Mouse (Mus musculus) mouse embryonic stem cell (cell line): ENCODE measurements around the gene Srms.
"Not testable (repeated sequence)": the region's sequence is repeated elsewhere in the genome, so short reads cannot be mapped to it uniquely, and the experiment has no call there.

Source experiments
- in situ Hi-C, 2 experiments: fragments of 300-500 bp; cut with MboI; formaldehyde crosslinking; loops; 1 replicate in 1 of 2; 3 replicates in 1 of 2; pipeline ENCODE4 v1.14.3; 2019 to 2020; ENCODE audit warnings: low sequenced_read_pairs in 2 of 2, low pct_unique_long_range_greater_than_20kb in 1 of 2, mixed read lengths in 1 of 2; ENCODE audit not compliant: unreplicated experiment in 1 of 2

Gene Srms

GRCm38 (mm10) chr2:181227122-181227521 is 14.1 kb upstream of the Srms start:
- in situ Hi-C loops: no loop called here

DNA sequence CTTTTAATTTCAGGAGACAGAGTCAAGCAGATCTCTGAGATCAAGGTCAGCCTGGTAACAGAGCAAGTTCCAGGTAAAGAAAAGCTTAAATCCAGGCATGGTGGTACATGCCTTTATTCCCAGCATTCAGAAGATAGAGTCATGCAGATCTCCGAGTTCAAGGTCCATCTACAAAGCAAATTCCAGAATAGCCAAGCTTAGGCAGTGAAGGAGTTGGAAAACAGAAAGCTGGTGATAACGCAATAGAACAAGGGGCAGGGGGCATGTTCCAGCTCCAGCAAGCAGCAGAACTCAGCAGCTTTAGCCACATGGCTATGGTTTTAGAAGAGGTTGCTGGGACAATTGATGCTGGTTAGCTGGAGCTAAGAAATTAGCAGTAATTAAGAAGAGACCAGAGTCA is 12.0 kb upstream of the Srms start:
- in situ Hi-C loops: no loop called here

DNA sequence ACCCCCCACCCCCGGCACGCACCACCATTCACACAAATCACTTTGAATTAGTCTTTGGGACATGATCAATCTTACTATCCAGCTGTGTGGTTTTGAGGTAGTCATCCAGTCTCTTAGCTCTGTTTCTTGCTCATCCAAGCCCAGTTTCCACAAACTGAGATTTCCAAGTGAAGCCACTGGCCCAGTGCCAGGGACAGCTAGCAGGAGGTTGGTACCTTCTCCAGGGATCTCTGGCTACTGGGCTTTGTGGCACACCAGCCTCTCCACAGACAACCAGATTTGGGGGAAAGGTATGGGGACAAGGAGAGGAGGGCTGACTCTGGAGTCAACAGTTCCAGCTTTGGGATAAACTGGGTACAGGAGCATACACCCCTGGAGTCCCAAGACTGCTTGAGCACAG is 7.4 kb upstream of the Srms start:
- in situ Hi-C loops: no loop called here

DNA sequence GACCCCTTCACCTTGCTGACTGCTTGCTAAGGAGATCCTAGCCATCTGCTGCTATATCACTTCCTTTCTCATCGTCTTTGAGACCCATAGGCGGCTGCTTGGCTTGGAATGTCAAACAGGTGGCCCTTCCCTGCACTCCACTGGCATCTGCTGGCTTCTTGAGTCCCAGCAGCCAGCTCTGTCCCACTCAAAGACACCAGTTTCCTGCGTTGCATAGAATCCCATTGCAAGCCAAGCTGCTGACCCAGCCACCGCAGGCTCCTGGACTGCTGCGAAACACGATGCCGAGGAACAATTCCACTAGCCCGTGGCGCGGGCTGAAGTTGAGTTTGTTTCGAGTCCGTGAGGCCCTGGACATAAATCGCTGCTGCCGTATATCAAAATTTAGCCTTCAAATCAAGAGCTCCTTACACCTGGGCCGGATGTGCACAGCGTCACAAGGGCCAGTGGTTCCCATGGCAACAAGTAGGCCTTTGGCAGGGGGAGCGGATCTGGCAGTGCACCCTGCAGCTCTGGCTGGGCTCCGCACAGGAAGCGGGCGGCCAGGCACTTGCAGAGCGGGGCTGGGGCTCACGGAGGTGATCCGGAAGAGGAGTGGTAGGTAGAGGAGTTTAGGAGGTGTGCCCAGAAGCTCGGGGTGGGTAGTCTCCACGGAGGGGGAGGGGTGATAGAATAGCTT is 6.7 kb upstream of the Srms start, which contains the start of gene Fndc11:
TSS of gene Fndc11 (plus strand) at position 476 of the 679 bp plus-strand sequence.
- in situ Hi-C loops: no loop called here

DNA sequence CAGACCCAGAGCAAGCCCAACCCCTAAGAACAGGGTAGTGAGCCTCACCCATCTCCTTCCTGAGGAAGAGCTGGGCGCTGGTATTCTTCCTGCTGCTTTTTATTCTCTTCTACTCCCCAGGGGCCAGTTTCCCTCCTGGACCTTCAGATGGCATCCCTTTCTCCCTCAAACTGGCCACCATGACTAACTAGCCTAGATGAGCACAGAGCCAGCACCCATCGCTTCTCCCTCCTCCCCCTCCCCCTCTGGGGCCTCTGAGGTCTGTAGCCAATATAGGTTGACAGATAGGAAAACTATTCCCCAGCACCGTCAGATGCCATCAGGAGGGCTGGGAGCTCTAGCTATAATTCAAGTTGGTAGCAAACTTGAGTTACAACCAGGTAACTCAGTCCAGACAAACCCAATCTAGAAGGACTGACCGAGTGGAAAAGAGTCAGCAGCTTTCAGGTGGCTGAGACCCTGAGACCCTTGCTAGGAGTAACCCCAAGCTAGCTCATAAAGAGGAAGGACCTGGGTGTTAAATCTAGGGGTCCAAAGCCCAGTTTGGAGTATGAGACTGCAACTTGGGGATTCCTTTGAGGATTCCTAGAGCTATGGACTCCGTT is 6.0 kb upstream of the Srms start:
- in situ Hi-C loops: no loop called here

GRCm38 (mm10) chr2:181216037-181216436 is 3.1 kb upstream of the Srms start:
- in situ Hi-C loops: no loop called here

DNA sequence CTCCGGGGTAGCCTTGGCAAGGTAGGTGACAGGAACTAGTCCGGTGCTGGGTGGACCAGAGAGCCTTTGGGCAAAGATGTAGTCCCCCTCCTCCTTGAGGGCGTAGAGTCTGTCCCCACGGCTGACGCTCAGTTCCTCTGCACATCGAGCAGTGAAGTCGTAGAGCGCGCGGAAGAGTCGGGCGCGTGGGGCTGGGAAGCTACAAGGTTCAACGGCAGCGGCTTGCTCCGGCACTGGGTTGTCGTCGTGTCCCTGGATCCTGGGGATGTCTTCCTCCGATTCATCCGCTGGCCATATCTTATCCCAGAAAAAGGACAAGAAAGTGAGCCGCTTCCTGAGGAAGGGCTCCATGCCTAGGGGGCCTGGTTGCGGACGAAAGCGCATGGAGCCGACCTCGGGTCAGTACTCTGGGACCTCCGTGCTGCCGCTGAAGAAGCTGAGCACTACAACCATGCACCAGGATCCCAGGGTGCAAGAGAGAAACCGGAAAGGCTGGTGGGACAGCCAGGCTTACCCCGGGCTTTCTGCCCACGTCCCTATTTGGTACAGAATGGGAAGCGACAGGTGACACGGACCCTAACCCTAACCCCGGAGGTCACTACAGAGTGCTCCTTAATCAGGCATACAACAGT is 480 bp downstream of the Srms start:
- in situ Hi-C loops: no loop called here

DNA sequence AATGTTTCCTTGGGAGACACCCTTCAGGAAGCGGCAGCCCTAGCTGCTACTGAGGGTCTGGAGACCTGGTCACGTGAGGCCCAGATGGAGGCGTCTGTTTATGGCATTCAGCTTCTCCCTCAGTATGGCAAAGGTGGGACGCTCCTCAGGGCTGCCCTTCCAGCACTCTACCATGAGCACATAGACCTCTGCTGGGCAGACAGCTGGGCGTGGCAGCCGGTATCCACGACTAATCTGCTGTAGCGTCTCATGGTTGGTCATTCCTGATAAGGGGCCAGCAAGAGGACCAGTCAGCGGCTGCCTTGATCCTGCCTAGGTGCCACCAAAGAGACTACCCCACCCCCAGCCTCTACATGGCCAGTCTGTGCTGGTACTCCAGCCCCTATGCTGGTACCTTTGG is 6.9 kb downstream of the Srms start:
- in situ Hi-C loops: no loop called here

DNA sequence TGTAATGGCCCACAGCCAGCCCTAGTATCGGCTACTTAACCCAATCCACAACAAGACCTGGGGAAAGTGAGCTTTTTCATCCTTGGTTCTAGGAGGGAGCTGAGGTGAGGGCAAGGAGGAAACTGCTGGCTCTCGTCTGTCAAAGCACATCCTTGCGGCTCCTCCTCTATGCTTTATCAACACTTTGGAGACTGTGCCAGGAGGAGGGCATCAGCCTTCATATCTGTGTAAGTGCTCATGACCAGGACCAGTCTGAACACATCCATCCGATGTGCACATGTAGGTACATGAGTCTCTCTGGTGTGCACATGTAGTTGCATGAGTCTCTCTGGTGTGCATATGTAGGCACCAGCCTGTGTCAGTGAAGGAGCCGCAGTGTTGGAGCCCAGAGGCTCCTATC is 7.3 kb downstream of the Srms start:
- in situ Hi-C loops: no loop called here

- in situ Hi-C loops: no loop called here
These were observed 10.1 kb downstream of the Srms start for GRCm38 (mm10) chr2:181202886-181203285.

- in situ Hi-C loops: no loop called here
These were observed 10.6 kb downstream of the Srms start, which contains the start of gene Ptk6 for GRCm38 (mm10) chr2:181202422-181202821. Gene Ptk6 (minus strand): TSS chr2:181202789.

- in situ Hi-C loops: no loop called here
These were observed 11.4 kb downstream of the Srms start for GRCm38 (mm10) chr2:181201606-181202005.

- in situ Hi-C loops: no loop called here
These were observed 16.2 kb downstream of the Srms start for GRCm38 (mm10) chr2:181196628-181197300.

GRCm38 (mm10) chr2:181193044-181193443 is 19.9 kb downstream of the Srms start:
- in situ Hi-C loops: no loop called here

- in situ Hi-C loops: no loop called here
These were observed 21.0 kb downstream of the Srms start for GRCm38 (mm10) chr2:181191936-181192335.

GRCm38 (mm10) chr2:181191385-181191784 is 21.6 kb downstream of the Srms start:
- in situ Hi-C loops: not testable (repeated sequence)

GRCm38 (mm10) chr2:181189321-181189720 is 23.7 kb downstream of the Srms start:
- in situ Hi-C loops: no loop called here

GRCm38 (mm10) chr2:181188681-181189080 is 24.3 kb downstream of the Srms start:
- in situ Hi-C loops: no loop called here
